Mouse (Mus musculus) embryo, embryonic 9.5 days (tissue): ENCODE measurements around the gene Snx7.

Source experiments
- DNase-seq: peaks from one replicate; pipeline ENCODE4 v3.0.0-alpha.2; 2017; ENCODE audit errors: extremely low spot score

The Snx7 gene

GRCm38 (mm10) chr3:117817635-117818034 lies 51.1 kb downstream of the Snx7 start:
- no peak for DNase-seq

DNA sequence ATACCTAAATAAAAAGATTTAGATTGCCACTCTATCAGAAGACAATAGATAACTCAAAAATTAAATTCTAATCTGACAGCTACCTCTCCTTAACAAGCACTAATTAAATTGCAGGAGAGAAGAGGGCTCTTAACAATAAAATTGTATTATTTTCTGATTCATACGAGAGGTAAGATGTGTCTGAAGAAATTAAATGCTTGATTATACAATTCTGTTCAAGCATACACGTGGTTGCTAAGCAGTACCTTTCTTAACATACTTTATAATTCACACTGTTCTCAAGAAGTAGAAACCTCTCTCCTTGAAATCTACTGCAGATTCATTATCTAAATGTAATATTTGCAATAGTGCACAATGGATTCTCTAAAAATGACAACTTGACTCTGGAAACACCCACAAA lies 54.5 kb downstream of the Snx7 start:
- no peak for DNase-seq

DNA sequence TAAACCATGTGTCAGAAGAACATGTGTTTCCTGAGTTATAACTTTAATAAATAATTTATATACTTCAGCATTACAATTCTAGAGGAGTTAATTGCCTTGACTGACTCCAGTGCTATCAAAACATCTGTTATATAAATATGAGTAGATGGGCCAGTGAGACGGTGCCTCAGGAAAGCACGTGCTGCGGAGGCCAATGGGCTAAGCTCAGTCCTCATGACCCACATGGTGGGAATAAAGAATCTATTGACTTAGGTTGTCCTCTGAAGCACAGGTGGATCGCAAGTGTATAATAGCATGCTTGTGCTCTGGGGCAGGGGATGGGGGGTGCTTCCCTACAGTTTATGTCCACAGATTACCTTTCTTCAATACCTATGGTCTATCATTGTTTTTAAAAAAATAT lies 56.6 kb downstream of the Snx7 start:
- DNase-seq = no peak

GRCm38 (mm10) chr3:117805782-117806181 lies 63.0 kb downstream of the Snx7 start:
- no peak for DNase-seq

DNA sequence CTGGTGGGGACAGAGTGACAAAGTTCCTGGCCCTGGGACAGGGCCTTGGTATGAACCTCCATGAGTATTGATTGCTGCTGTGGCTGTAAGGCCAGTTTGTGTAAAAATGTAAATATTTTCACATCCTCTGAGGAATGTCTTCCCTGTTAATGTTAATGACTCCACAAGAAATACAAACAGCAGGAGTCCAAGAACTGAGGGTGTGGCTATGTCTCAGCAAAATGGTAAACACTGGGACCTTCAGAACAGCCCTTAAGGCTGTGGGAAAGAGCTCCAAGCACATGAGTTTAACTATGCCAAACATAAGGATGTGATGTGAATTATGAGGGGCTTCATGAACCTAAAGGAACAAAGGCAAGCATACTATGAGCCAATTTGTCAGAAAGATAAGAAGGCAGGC lies 74.2 kb downstream of the Snx7 start:
- DNase-seq = no peak

DNA sequence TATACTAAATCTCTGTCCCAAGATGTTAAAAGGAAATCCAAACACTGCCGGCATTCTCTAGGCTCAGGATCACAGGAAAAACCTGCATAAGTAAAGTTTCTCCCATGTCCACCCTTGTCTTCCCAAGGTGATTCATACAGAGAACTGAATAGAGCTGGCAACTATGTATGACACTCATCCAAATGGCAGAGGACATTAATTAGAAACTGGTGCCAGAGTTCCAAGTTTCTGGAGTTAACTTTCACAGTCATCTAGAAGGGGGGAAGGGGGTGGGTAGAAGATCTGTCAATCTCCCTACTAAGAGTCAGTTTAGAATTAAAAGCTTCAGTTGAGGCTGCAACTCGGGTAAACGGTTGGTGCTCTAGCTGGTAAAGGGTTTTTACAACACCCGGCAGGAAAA lies 76.8 kb downstream of the Snx7 start:
- DNase-seq = no peak

GRCm38 (mm10) chr3:117791273-117791672 lies 77.5 kb downstream of the Snx7 start:
- no peak for DNase-seq

DNA sequence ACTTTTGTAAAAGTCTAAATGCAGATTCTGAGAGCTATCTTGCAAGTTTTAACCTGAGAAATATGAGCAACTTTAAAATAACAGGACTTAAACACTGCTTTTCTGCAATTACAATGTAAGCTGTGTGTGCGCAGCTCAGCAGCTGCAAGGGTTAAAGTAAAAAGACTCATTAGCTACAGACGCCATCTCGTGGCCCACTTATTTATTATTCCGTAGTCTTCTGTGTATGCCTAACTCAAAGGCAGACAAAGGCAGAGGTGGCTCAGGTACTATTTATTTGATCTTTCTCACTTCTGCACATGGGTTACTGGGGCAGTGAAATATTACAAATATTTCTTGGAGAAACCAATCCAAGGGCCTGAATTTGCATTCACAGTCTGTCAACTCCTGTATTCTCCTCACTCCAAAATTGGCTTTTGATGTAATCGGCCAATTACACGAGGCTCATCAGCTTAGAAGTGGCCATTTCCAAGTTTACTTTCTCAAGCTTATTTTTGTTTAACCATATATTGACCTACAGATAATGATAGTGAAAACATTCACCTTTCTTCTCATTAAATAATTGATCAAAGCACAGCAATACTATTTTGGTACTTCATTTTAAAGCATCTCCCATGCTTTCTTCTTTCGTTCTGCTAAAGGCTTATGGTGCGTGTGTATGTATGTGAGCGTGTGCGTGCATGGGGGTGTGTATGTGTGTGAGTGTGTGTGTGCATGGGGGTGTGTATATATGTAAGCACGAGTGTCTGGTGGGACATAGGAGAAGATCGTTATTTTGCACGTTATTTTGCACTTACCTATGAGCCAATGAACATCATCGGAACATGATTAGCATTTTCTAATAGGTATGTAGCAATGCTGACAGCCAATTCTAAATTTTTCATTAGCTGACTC lies 79.7 kb downstream of the Snx7 start:
- peak; percentile 19 for DNase-seq

DNA sequence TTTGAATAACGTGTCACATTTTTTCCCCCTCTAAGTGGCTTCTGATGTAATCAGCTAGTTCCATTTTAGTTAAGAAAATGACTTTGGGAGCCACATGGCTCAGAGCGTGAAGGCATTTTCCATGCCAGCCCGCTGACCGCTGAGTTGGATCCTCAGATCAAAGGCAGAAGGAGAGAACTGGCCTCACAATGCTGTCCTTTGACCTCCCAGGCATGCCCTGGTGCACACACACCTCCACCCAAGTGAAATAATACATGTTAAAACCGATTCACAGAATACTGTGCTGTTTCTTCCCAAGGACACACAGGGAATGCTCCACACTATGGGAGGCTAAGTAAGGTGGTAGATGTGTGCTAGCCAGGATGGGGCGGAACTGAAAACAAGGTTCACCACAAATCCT lies 81.5 kb downstream of the Snx7 start:
- no peak for DNase-seq

DNA sequence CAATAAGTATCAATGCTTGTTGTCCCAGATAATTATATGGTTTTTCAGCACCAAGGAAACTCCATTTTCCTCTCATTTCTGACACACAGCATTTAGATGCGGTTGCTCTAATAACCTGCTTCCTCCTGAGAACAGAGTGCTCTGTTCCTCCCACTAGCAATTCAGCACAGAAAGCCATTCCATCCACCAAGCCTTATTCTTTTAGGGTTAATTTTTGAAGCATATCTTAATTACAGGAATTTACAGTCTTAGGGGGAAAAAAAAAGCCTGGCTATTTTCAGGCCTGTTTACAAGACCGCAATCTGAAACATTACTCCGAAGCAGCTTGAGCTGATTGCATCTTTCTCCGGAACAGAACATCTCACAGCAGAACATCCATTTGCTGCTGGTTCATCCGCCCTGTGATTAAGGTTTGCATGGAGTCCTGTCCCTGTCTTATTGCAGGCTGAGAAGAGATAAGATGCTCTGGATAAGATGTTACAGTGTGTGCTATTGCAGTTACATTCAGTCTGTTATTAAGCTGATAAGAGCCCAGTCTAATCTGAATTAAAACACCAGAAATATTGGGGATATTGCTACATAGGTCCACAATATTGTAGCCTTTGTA lies 116.5 kb downstream of the Snx7 start:
- DNase-seq = no peak

GRCm38 (mm10) chr3:117751665-117752064 lies 117.1 kb downstream of the Snx7 start:
- no peak for DNase-seq

- DNase-seq = no peak
These were observed 119.5 kb downstream of the Snx7 start for GRCm38 (mm10) chr3:117749256-117749655.

DNA sequence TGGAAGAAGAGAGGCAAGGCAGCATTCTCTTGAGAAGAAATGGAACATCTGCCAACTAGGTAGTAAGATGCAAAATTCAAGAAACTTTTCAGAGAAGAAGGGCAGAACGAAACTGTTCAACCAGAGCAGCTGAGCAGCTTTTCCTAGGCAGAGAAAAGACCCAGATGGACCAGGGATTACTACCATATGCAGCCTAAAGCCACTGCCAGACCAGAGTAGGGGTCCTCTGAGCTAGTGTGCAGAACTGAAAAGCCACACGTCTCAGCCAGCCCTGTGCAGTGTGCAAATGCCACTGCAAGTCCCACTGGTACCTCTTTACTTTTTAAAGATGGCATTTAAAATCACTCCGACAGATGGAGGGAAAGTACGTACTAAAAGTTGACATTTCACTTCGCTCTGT lies 129.0 kb downstream of the Snx7 start:
- DNase-seq = no peak

- DNase-seq = no peak
These were observed 136.1 kb downstream of the Snx7 start for GRCm38 (mm10) chr3:117732661-117733060.
